Mouse (Mus musculus): ENCODE results near the gene Olfr690. TPM values are rescaled to one million over a fixed set of nuclear protein-coding genes. Genes with fewer than 3 reads are reported as not detected.
"Not testable (repeated sequence)": the region's sequence is repeated elsewhere in the genome, so short reads cannot be mapped to it uniquely, and the experiment has no call there.

Olfr690 gene
- not detected in 2 replicates for polyA plus RNA-seq (2012; rRNA removed)

DNA sequence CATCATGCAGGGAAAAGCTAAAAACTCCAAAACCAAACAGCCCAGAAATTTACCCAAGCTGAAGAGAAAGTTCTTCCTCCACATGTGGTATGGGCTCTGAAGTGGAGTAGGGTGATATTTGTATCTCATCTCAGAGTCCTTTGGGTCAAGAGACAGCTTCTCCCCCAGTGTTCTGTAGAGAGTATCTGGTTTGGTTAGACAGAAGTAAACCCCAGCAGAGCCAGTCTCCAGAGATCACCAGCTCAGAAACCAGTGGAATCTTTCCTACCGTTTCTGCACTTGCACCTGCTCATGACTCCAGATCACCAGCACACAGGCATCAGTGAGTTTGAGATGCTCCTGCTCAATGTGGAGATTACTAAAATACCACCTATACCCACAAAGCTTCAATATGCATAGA lies at the start of gene Olfr690:
Olfr690 (minus strand) TSS at position 101 of the 400 bp plus-strand sequence.
- DNase-seq (ENCODE audit: low read depth) = no peak

DNA sequence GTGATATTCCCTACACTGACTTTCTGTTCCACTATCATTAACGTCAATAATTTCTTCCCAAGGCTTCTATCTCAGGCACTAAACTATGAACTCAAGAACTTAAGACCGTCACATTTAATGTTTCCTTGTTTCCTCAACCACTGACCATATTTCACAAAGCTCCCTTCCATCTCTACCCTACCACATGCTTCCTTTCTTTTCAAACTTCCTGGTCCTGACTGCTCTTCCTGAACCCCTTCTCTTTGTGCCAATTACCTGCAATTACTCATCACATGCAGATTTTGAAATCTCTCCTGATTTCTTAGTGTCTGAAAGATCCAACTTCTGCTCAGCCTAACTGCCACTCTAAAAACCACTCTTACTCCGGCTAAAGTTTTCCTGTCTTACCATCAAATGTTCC lies 46.4 kb upstream of the Olfr690 start:
- no peak for DNase-seq (ENCODE audit: low read depth)

DNA sequence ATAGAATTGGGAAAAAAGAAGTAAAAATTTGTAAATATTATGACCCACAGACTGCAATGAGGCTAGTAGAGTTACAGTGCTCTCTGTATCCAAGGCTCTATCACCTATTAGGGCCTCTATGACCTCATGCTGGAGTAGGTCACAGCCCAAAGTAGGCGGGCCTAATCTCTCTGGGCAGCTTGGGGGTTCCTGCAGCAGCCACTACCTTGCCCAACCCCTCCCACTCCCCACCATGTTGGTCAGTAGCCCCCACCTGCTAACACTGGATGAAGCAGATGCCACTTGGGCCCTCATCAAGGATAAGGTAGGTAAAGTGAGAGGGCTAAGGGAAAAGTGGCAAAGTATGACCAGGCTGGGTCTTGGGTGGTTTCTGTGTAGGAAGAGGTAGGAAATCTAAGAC lies 41.0 kb upstream of the Olfr690 start, which contains the start of gene Gm5901:
Gm5901 (plus strand) TSS at position 173 of the 400 bp plus-strand sequence.
- DNase-seq (ENCODE audit: low read depth) = no peak

GRCm38 (mm10) chr7:105373976-105374375 lies 40.1 kb upstream of the Olfr690 start:
- DNase-seq (ENCODE audit: low read depth) = no peak

GRCm38 (mm10) chr7:105373509-105373908 lies 39.6 kb upstream of the Olfr690 start:
- DNase-seq (ENCODE audit: low read depth) = no peak

GRCm38 (mm10) chr7:105372912-105373311 lies 39.0 kb upstream of the Olfr690 start:
- no peak for DNase-seq (ENCODE audit: low read depth)

GRCm38 (mm10) chr7:105368521-105368920 lies 34.6 kb upstream of the Olfr690 start:
- DNase-seq (ENCODE audit: low read depth) = no peak

- no peak for DNase-seq (ENCODE audit: low read depth)
Observed at GRCm38 (mm10) chr7:105367930-105368329, 34.0 kb upstream of the Olfr690 start, which contains the start of gene Olfr692. TSS of gene Olfr692 (plus strand) at chr7:105368230.

GRCm38 (mm10) chr7:105367268-105367667 lies 33.4 kb upstream of the Olfr690 start:
- no peak for DNase-seq (ENCODE audit: low read depth)

GRCm38 (mm10) chr7:105361713-105362112 lies 27.8 kb upstream of the Olfr690 start:
- DNase-seq (ENCODE audit: low read depth) = no peak

DNA sequence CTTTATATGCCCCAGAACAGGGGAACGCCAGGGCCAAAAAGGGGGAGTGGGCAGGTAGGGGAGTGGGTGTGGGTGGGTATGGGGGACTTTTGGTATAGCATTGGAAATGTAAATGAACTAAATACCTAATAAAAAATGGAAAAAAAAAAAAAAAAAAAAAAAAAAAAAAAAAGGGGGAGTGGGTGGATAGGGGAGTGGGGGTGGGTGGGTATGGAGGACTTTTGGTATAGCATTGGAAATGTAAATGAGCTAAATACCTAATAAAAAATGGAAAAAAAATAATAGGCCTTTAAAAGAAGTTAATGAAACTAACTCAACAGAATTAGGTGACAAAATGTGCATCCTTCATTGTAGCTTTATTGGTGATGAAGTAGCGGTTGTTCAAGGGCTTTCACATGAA lies 22.6 kb upstream of the Olfr690 start:
- not testable (repeated sequence) for DNase-seq (ENCODE audit: low read depth)

GRCm38 (mm10) chr7:105356064-105356463 lies 22.2 kb upstream of the Olfr690 start:
- DNase-seq (ENCODE audit: low read depth) = not testable (repeated sequence)

GRCm38 (mm10) chr7:105342752-105343151 lies 8.8 kb upstream of the Olfr690 start:
- DNase-seq (ENCODE audit: low read depth) = no peak

- DNase-seq (ENCODE audit: low read depth) = no peak
Observed at GRCm38 (mm10) chr7:105342170-105342569, 8.3 kb upstream of the Olfr690 start, which contains the start of gene Olfr691. TSS of gene Olfr691 (minus strand) at chr7:105342270.

DNA sequence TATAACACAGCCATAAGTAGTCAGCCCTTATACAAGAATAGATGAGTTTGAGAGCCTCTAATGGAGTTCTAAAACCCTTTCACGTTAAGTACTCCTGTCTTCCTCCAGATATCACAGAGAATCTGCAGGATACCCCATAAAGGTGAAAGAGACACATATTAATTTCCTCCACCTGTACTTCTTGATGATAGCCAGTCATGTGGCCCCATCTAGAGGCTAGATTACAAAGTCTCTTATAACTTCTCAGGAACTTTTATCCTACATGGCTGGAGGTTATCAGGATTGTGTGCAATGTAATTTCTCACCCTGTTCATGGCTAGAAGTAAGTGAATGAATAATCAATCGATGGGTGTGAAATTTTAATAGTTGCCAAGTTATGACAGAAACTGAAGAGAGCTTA lies 8.6 kb downstream of the Olfr690 start:
- DNase-seq (ENCODE audit: low read depth) = no peak

- DNase-seq (ENCODE audit: low read depth) = no peak
Observed at GRCm38 (mm10) chr7:105310865-105311264, 23.0 kb downstream of the Olfr690 start, which contains the start of gene Olfr689. TSS of gene Olfr689 (plus strand) at chr7:105311165.

DNA sequence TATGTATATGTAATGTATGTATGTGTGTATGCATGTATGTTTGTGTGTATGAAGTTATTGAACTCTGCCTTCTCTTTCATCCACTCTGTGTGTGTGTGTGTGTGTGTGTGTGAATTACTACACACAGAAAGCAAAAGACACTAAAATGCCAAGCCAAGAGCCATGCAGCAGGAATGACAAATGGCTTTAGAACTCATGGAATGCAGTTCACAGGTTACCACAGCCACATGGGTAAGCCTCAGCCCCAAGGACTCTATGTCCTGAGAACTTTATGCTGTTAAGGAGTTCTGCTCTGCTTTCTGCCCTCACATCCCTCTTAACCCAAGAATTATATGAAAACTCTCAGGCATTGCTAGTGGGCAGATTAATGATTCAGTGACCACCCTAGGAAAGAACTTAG lies 43.9 kb downstream of the Olfr690 start:
- no peak for DNase-seq (ENCODE audit: low read depth)

- DNase-seq (ENCODE audit: low read depth) = no peak
Observed at GRCm38 (mm10) chr7:105287795-105288194, 46.1 kb downstream of the Olfr690 start, which contains the start of gene Olfr688. TSS of gene Olfr688 (plus strand) at chr7:105288095.

Other genes with a start within 250 kb of the Olfr690 start
- not detected in 2 replicates for gene Olfr680-ps1, start 241.3 kb downstream of the Olfr690 start, polyA plus RNA-seq (2012; rRNA removed)
- not detected in 2 replicates for gene Olfr681, start 217.3 kb downstream of the Olfr690 start, polyA plus RNA-seq (2012; rRNA removed)
- not detected in 2 replicates for gene Olfr683, start 187.1 kb downstream of the Olfr690 start, polyA plus RNA-seq (2012; rRNA removed)
- gene Olfr684, start 170.5 kb downstream of the Olfr690 start, polyA plus RNA-seq (2012; rRNA removed) = not detected in 2 replicates
- gene Olfr685, start 148.1 kb downstream of the Olfr690 start, polyA plus RNA-seq (2012; rRNA removed) = not detected in 2 replicates
- not detected in 2 replicates for gene Olfr686, start 126.6 kb downstream of the Olfr690 start, polyA plus RNA-seq (2012; rRNA removed)
- not detected in 2 replicates for gene Olfr688, start 46.0 kb downstream of the Olfr690 start, polyA plus RNA-seq (2012; rRNA removed)
- not detected in 2 replicates for gene Olfr689, start 22.9 kb downstream of the Olfr690 start, polyA plus RNA-seq (2012; rRNA removed)
- gene Olfr691, start 8.2 kb upstream of the Olfr690 start, polyA plus RNA-seq (2012; rRNA removed) = not detected in 2 replicates
- gene Olfr692, start 34.1 kb upstream of the Olfr690 start, polyA plus RNA-seq (2012; rRNA removed) = not detected in 2 replicates
- 1.2 and 1.3 TPM in 2 replicates for gene Gm5901, start 40.9 kb upstream of the Olfr690 start, polyA plus RNA-seq (2012; rRNA removed)
- 49.3 and 50.2 TPM in 2 replicates for gene Fam160a2, start 66.0 kb upstream of the Olfr690 start, polyA plus RNA-seq (2012; rRNA removed)
- 0.55 and 0.91 TPM in 2 replicates for gene Cnga4, start 70.5 kb upstream of the Olfr690 start, polyA plus RNA-seq (2012; rRNA removed)
- 0.42 and 1.2 TPM in 2 replicates for gene Cckbr, start 91.6 kb upstream of the Olfr690 start, polyA plus RNA-seq (2012; rRNA removed)
- gene Cavin3, start 148.2 kb upstream of the Olfr690 start, polyA plus RNA-seq (2012; rRNA removed) = 136 and 260 TPM in 2 replicates
- 70.7 and 84.7 TPM in 2 replicates for gene Smpd1, start 220.3 kb upstream of the Olfr690 start, polyA plus RNA-seq (2012; rRNA removed)
- gene Apbb1, start 247.5 kb upstream of the Olfr690 start, polyA plus RNA-seq (2012; rRNA removed) = 22.7 and 22.8 TPM in 2 replicates

Measured in gonadal fat pad, adult 2 months (tissue).